Mouse (Mus musculus) olfactory bulb, adult 2 months (tissue): Measurements from ENCODE around the gene Slc6a17.

Experiments
- CTCF ChIP-seq: fragments of 200-500 bp; IDR thresholded peaks from 2 replicates; pipeline ENCODE4 v1.5.1; 2012; ENCODE audit warnings: low read depth, mild to moderate bottlenecking, low read length, moderate library complexity; ENCODE audit not compliant: insufficient read depth
- POLR2A ChIP-seq: fragments of 200-500 bp; IDR thresholded peaks from 2 replicates; pipeline ENCODE4 v1.6.1; 2012; ENCODE audit warnings: mild to moderate bottlenecking, low read depth, low read length, moderate library complexity; ENCODE audit not compliant: insufficient read depth

DNA sequence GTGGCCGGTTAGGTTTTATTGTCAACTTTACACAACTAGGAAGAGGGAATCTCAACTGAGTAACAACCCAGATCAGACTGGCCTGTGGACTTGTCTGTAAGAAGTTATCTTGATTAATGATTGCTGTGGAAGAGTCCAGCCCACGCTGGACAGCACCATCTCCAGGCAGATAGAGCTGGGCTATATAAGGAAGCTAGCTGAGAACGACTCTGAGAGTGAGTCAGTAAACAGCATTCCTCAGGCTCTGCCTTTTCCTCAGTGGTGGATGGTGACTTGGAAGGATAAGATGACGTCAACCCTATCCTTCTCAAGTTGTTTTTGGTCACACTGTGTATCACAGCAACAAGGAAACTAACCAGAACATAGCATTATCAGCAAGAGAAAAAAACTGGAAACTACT is 29.2 kb downstream of the Slc6a17 start:
- TF ChIP-seq CTCF: no peak
- no peak for TF ChIP-seq POLR2A
